Mouse (Mus musculus) ES-E14 (cell line): ENCODE measurements around the gene Homer2. TPM values are rescaled to one million over a fixed set of nuclear protein-coding genes. Genes with fewer than 3 reads are reported as not detected.

Experiments
- DNase-seq: peaks from one replicate; pipeline ENCODE4 v3.0.0-alpha.2; 2013; ENCODE audit warnings: low read depth, low spot score
- H3K27ac ChIP-seq: 2 replicates; pipeline ENCODE4 v1.5.1; 2012; ENCODE audit warnings: low read depth, mild to moderate bottlenecking, low read length, moderate library complexity, mixed read lengths; ENCODE audit not compliant: poor library complexity, insufficient read depth, severe bottlenecking
- H3K36me3 ChIP-seq: 2 replicates; pipeline ENCODE4 v1.6.1; 2012; ENCODE audit warnings: mild to moderate bottlenecking, low read length, moderate library complexity, mixed read lengths; ENCODE audit not compliant: control insufficient read depth, poor library complexity, insufficient read depth, severe bottlenecking
- H3K4me1 ChIP-seq, 2 experiments: fragments of 150-350 bp in 1 of 2; sonication (generic) in 1 of 2; 2 replicates each; pipeline ENCODE4 v1.6.1; 2012; ENCODE audit warnings: low read length in 2 of 2, mild to moderate bottlenecking in 1 of 2, mixed read lengths in 1 of 2; ENCODE audit not compliant: control insufficient read depth in 2 of 2, insufficient read depth in 2 of 2, poor library complexity in 1 of 2
- H3K4me3 ChIP-seq, 2 experiments: fragments of 150-350 bp in 1 of 2; sonication (generic) in 1 of 2; 2 replicates each; pipeline ENCODE4 v1.5.1; 2012; ENCODE audit warnings: low read length in 2 of 2, low read depth in 1 of 2, mild to moderate bottlenecking in 1 of 2, mixed read lengths in 1 of 2; ENCODE audit not compliant: insufficient read depth in 1 of 2, poor library complexity in 1 of 2, severe bottlenecking in 1 of 2
- H3K9ac ChIP-seq: 2 replicates; pipeline ENCODE4 v1.6.1; 2012; ENCODE audit warnings: low read depth, mild to moderate bottlenecking, low read length, mixed read lengths; ENCODE audit not compliant: poor library complexity, insufficient read depth, severe bottlenecking
- H3K9me3 ChIP-seq: fragments of 150-350 bp; sonication (generic); 2 replicates; pipeline ENCODE4 v1.6.1; 2012; ENCODE audit warnings: low read depth, mild to moderate bottlenecking, low read length; ENCODE audit not compliant: control insufficient read depth, insufficient read depth
- CHD2 ChIP-seq: IDR thresholded peaks from 2 replicates; pipeline ENCODE4 v1.6.1; 2014; ENCODE audit warnings: mild to moderate bottlenecking, low read depth, low read length, inconsistent platforms
- HCFC1 ChIP-seq: IDR thresholded peaks from 2 replicates; pipeline ENCODE4 v1.6.1; 2012; ENCODE audit warnings: low read length, inconsistent platforms, borderline replicate concordance; ENCODE audit not compliant: insufficient read depth
- MAFK ChIP-seq: IDR thresholded peaks from 2 replicates; pipeline ENCODE4 v1.6.1; 2014; ENCODE audit warnings: mild to moderate bottlenecking, low read depth, low read length, inconsistent platforms; ENCODE audit not compliant: insufficient read depth
- ZC3H11A ChIP-seq: IDR thresholded peaks from 2 replicates; pipeline ENCODE4 v1.6.1; 2012; ENCODE audit warnings: low read depth, mild to moderate bottlenecking, inconsistent platforms, low read length, borderline replicate concordance
- ZNF384 ChIP-seq: IDR thresholded peaks from 2 replicates; pipeline ENCODE4 v1.6.1; 2012; ENCODE audit warnings: low read depth, low read length, inconsistent platforms
- in situ Hi-C, 2 experiments: fragments of 600-800 bp; cut with MboI; formaldehyde crosslinking; loops; one replicate each; pipeline ENCODE4 v1.15.1; 2025; ENCODE audit warnings: low sequenced_read_pairs in 2 of 2, inconsistent platforms in 1 of 2; ENCODE audit not compliant: unreplicated experiment in 2 of 2
- total RNA-seq: library from RNA; depleted of rRNA; stranded (reverse); fragments of 300-350 nt; gene quantifications from 2 replicates; pipeline ENCODE4 v1.2.3, GENCODE M21; 2012; rRNA removed

The Homer2 gene
- total RNA-seq, 1 experiment: 6.5 TPM

GRCm38 (mm10) chr7:81557252-81557984 is 149.9 kb downstream of the Homer2 start:
- Histone ChIP-seq H3K9me3 (no peaks in the 10 kb centered on the region), H3K9ac (no peak overlapping the region), H3K27ac (no peak overlapping the region), H3K4me1 (no peaks in the 10 kb centered on the region), H3K4me3 (no peak overlapping the region), H3K36me3 (no peaks in the 10 kb centered on the region)
- DNase-seq: no peak
- TF ChIP-seq ZC3H11A (no peak), MAFK (no peak), ZNF384 (no peak), CHD2 (no peak), HCFC1 (no peak)
- in situ Hi-C loops: no loop called here

GRCm38 (mm10) chr7:81556839-81557238 is 150.5 kb downstream of the Homer2 start:
- Histone ChIP-seq H3K27ac (no peak overlapping the region), H3K36me3 (no peaks in the 10 kb centered on the region), H3K4me1 (no peaks in the 10 kb centered on the region), H3K9ac (no peak overlapping the region), H3K9me3 (no peaks in the 10 kb centered on the region), H3K4me3 (no peak overlapping the region)
- in situ Hi-C loops: no loop called here
- DNase-seq: no peak
- TF ChIP-seq MAFK (no peak), ZC3H11A (no peak), HCFC1 (no peak), ZNF384 (no peak), CHD2 (no peak)

GRCm38 (mm10) chr7:81554369-81554768 is 153.0 kb downstream of the Homer2 start:
- peak; percentile 69 for DNase-seq
- TF ChIP-seq ZC3H11A: peak; percentile 71
- TF ChIP-seq CHD2: no peak
- Histone ChIP-seq H3K36me3 (no peaks in the 10 kb centered on the region), H3K9ac (no peak overlapping the region), H3K27ac (no peak overlapping the region), H3K4me1 (no peaks in the 10 kb centered on the region), H3K9me3 (no peaks in the 10 kb centered on the region), H3K4me3 (no peak overlapping the region)
- in situ Hi-C loops: no loop called here

GRCm38 (mm10) chr7:81553589-81553988 is 153.7 kb downstream of the Homer2 start:
- H3K9ac ChIP-seq: no peak overlapping the region
- no peak overlapping the region for H3K4me3 ChIP-seq
- in situ Hi-C loops: no loop called here
- H3K4me1 ChIP-seq: peaks cover 0 to 3% of the 10 kb centered on the region in 2 experiments; a peak in 1 of 4 replicates
- H3K27ac ChIP-seq: no peak overlapping the region
- TF ChIP-seq MAFK: no peak
- no peak for TF ChIP-seq CHD2
- TF ChIP-seq HCFC1: no peak
- no peak for TF ChIP-seq ZNF384
- TF ChIP-seq ZC3H11A: no peak
- no peak for DNase-seq
- H3K36me3 ChIP-seq: no peaks in the 10 kb centered on the region
- no peaks in the 10 kb centered on the region for H3K9me3 ChIP-seq

Other genes starting within 250 kb of the Homer2 start
- gene Ap3b2, start 213.6 kb downstream of the Homer2 start, total RNA-seq: 3.8 and 5.3 TPM in 2 replicates
- 0.62 TPM in 1 of 2 replicates, not detected in the other for gene BC048679, start 209.2 kb downstream of the Homer2 start, total RNA-seq
- gene Fsd2, start 140.6 kb downstream of the Homer2 start, total RNA-seq: 0.05 and 0.09 TPM in 2 replicates
- gene Whamm, start 136.3 kb downstream of the Homer2 start, total RNA-seq: 10.3 and 10.7 TPM in 2 replicates
- 15.4 and 23.3 TPM in 2 replicates for gene Ramac, start 55.4 kb upstream of the Homer2 start, total RNA-seq
- 27.1 and 36.1 TPM in 2 replicates for gene 3110040N11Rik, start 82.0 kb upstream of the Homer2 start, total RNA-seq
- gene Btbd1, start 121.9 kb upstream of the Homer2 start, total RNA-seq: 26.5 and 28.2 TPM in 2 replicates
- not detected in 2 replicates for gene Gm10160, start 148.3 kb upstream of the Homer2 start, total RNA-seq
- 2.2 and 2.3 TPM in 2 replicates for gene Tm6sf1, start 151.5 kb upstream of the Homer2 start, total RNA-seq
- gene Hdgfl3, start 226.9 kb upstream of the Homer2 start, total RNA-seq: 3.1 and 3.7 TPM in 2 replicates